Mouse (Mus musculus): ENCODE measurements at regions not wholly inside any gene's neighbourhood (a gene's known extent, or its start where the extent isn't known, plus 50 kb on each side); places are given as distances from the start of the nearest gene placed in this dataset.

- Histone ChIP-seq H3K4me1 (peaks cover 14% of the 10 kb centered on the region; the same call in 1 of the 2 replicates), H3K27me3 (no peaks in the 10 kb centered on the region), H3K27ac (no peak overlapping the region), H3K9ac (no peak overlapping the region), H3K4me3 (no peak overlapping the region), H3K4me2 (no peak overlapping the region), H3K36me3 (no peaks in the 10 kb centered on the region), H3K9me3 (no peaks in the 10 kb centered on the region)
- 56% methylated on average over 6 of the region's 6 CpGs for WGBS
- ATAC-seq (ENCODE audit: insufficient number of reproducible peaks, insufficient read depth, low FRiP score, low TSS enrichment, low read depth), result no peak
Observed at GRCm38 (mm10) chr2:74349809-74350208, 229.4 kb downstream of the Lnpk start.

- Histone ChIP-seq H3K4me2 (no peak overlapping the region), H3K36me3 (no peaks in the 10 kb centered on the region), H3K9ac (no peak overlapping the region), H3K27me3 (peaks cover 12% of the 10 kb centered on the region), H3K4me3 (no peak overlapping the region), H3K9me3 (no peaks in the 10 kb centered on the region), H3K4me1 (0 out of 2 replicates have a peak, but pooled peaks cover 7% of the 10 kb centered on the region), H3K27ac (no peak overlapping the region)
- no peak for ATAC-seq (ENCODE audit: insufficient number of reproducible peaks, insufficient read depth, low FRiP score, low TSS enrichment, low read depth)
- WGBS, result 88% methylated on average over 9 of the region's 9 CpGs
Observed at GRCm38 (mm10) chr2:74306301-74306700, 272.9 kb downstream of the Lnpk start.

- Histone ChIP-seq H3K9me3 (no peaks in the 10 kb centered on the region), H3K4me3 (peak overlapping the region; percentile 31), H3K4me2 (peak overlapping the region; percentile 54), H3K4me1 (peaks cover 22% of the 10 kb centered on the region), H3K27me3 (peaks cover 16% of the 10 kb centered on the region), H3K9ac (no peak overlapping the region), H3K27ac (no peak overlapping the region), H3K36me3 (no peaks in the 10 kb centered on the region)
- WGBS, result 17% methylated on average over 9 of the region's 9 CpGs
- ATAC-seq (ENCODE audit: insufficient number of reproducible peaks, insufficient read depth, low FRiP score, low TSS enrichment, low read depth), result no peak
Observed at GRCm38 (mm10) chr2:74300885-74301451, 278.3 kb downstream of the Lnpk start.

- ATAC-seq (ENCODE audit: insufficient number of reproducible peaks, insufficient read depth, low FRiP score, low TSS enrichment, low read depth), result no peak
- 1% methylated on average over 11 of the region's 11 CpGs for WGBS
- H3K4me3 ChIP-seq, result peak overlapping the region; percentile 31
- peaks cover 22% of the 10 kb centered on the region for H3K4me1 ChIP-seq
- no peak overlapping the region for H3K9ac ChIP-seq
- H3K27me3 ChIP-seq, result peaks cover 16% of the 10 kb centered on the region
- H3K27ac ChIP-seq, result no peak overlapping the region
- no peaks in the 10 kb centered on the region for H3K36me3 ChIP-seq
- H3K4me2 ChIP-seq, result peak overlapping the region; percentile 54
- no peaks in the 10 kb centered on the region for H3K9me3 ChIP-seq
Observed at GRCm38 (mm10) chr2:74300366-74300791, 278.9 kb downstream of the Lnpk start.

- no peaks in the 10 kb centered on the region for H3K9me3 ChIP-seq
- no peak overlapping the region for H3K4me2 ChIP-seq
- 90% methylated on average over 7 of the region's 7 CpGs for WGBS
- peaks cover 2% of the 10 kb centered on the region; the same call in 1 of the 2 replicates for H3K4me1 ChIP-seq
- no peaks in the 10 kb centered on the region for H3K36me3 ChIP-seq
- no peak overlapping the region for H3K9ac ChIP-seq
- H3K27me3 ChIP-seq, result no peaks in the 10 kb centered on the region; the same call in 1 of the 2 replicates
- no peak for ATAC-seq (ENCODE audit: insufficient number of reproducible peaks, insufficient read depth, low FRiP score, low TSS enrichment, low read depth)
- H3K27ac ChIP-seq, result no peak overlapping the region
- H3K4me3 ChIP-seq, result no peak overlapping the region
Observed at GRCm38 (mm10) chr2:74292641-74293040, 286.6 kb downstream of the Lnpk start.

GRCm38 (mm10) chr2:74291416-74292396 lies 287.5 kb downstream of the Lnpk start:
- 84% methylated on average over 8 of the region's 8 CpGs for WGBS
- no peak overlapping the region for H3K27ac ChIP-seq
- H3K36me3 ChIP-seq, result no peaks in the 10 kb centered on the region
- no peaks in the 10 kb centered on the region for H3K27me3 ChIP-seq
- 0 out of 2 replicates have a peak, but pooled peaks cover 1% of the 10 kb centered on the region for H3K9me3 ChIP-seq
- H3K9ac ChIP-seq, result no peak overlapping the region
- no peak overlapping the region for H3K4me3 ChIP-seq
- no peaks in the 10 kb centered on the region for H3K4me1 ChIP-seq
- ATAC-seq (ENCODE audit: insufficient number of reproducible peaks, insufficient read depth, low FRiP score, low TSS enrichment, low read depth), result no peak
- no peak overlapping the region for H3K4me2 ChIP-seq

GRCm38 (mm10) chr2:74285624-74286023 lies 293.6 kb downstream of the Lnpk start:
- no peaks in the 10 kb centered on the region for H3K27me3 ChIP-seq
- WGBS, result 93% methylated on average over 4 of the region's 4 CpGs
- no peak overlapping the region for H3K9ac ChIP-seq
- 0 out of 2 replicates have a peak, but pooled peaks cover 3% of the 10 kb centered on the region for H3K9me3 ChIP-seq
- H3K4me2 ChIP-seq, result no peak overlapping the region
- H3K27ac ChIP-seq, result no peak overlapping the region
- H3K4me3 ChIP-seq, result no peak overlapping the region
- no peak for ATAC-seq (ENCODE audit: insufficient number of reproducible peaks, insufficient read depth, low FRiP score, low TSS enrichment, low read depth)
- H3K36me3 ChIP-seq, result no peaks in the 10 kb centered on the region
- peaks cover 10% of the 10 kb centered on the region; the same call in 1 of the 2 replicates for H3K4me1 ChIP-seq

GRCm38 (mm10) chr2:74264963-74265362 lies 314.3 kb downstream of the Lnpk start:
- H3K4me3 ChIP-seq, result no peak overlapping the region
- no peak overlapping the region for H3K27ac ChIP-seq
- no peaks in the 10 kb centered on the region for H3K27me3 ChIP-seq
- H3K4me2 ChIP-seq, result no peak overlapping the region
- ATAC-seq (ENCODE audit: insufficient number of reproducible peaks, insufficient read depth, low FRiP score, low TSS enrichment, low read depth), result no peak
- no peaks in the 10 kb centered on the region for H3K9me3 ChIP-seq
- H3K9ac ChIP-seq, result no peak overlapping the region
- peaks cover 22% of the 10 kb centered on the region for H3K4me1 ChIP-seq
- no peaks in the 10 kb centered on the region for H3K36me3 ChIP-seq
- 79% methylated on average over 6 of the region's 6 CpGs for WGBS

- 67% methylated on average over 8 of the region's 8 CpGs for WGBS
- H3K27me3 ChIP-seq, result no peaks in the 10 kb centered on the region
- no peak overlapping the region for H3K4me2 ChIP-seq
- ATAC-seq (ENCODE audit: insufficient number of reproducible peaks, insufficient read depth, low FRiP score, low TSS enrichment, low read depth), result no peak
- no peaks in the 10 kb centered on the region for H3K4me1 ChIP-seq
- no peak overlapping the region for H3K9ac ChIP-seq
- no peak overlapping the region for H3K27ac ChIP-seq
- H3K36me3 ChIP-seq, result no peaks in the 10 kb centered on the region
- H3K9me3 ChIP-seq, result no peaks in the 10 kb centered on the region
- H3K4me3 ChIP-seq, result no peak overlapping the region
Observed at GRCm38 (mm10) chr2:74257034-74257781, 322.0 kb downstream of the Lnpk start.

GRCm38 (mm10) chr2:74247521-74247920 lies 331.7 kb downstream of the Lnpk start:
- H3K4me1 ChIP-seq, result peaks cover 20% of the 10 kb centered on the region
- WGBS, result 96% methylated on average over 3 of the region's 3 CpGs

GRCm38 (mm10) chr2:74246631-74247030 lies 332.6 kb downstream of the Lnpk start:
- Histone ChIP-seq H3K4me1 (peaks cover 27% of the 10 kb centered on the region), H3K27ac (no peak overlapping the region), H3K9ac (no peak overlapping the region), H3K4me3 (no peak overlapping the region), H3K4me2 (no peak overlapping the region), H3K27me3 (no peaks in the 10 kb centered on the region), H3K36me3 (no peaks in the 10 kb centered on the region), H3K9me3 (no peaks in the 10 kb centered on the region)
- ATAC-seq (ENCODE audit: insufficient number of reproducible peaks, insufficient read depth, low FRiP score, low TSS enrichment, low read depth), result no peak
- WGBS, result 71% methylated on average over 4 of the region's 4 CpGs

More at GRCm38 (mm10) chr2:74247521-74247920, 331.7 kb downstream of the Lnpk start:
- Histone ChIP-seq H3K4me2 (no peak overlapping the region), H3K27me3 (no peaks in the 10 kb centered on the region), H3K27ac (no peak overlapping the region), H3K9ac (no peak overlapping the region), H3K9me3 (no peaks in the 10 kb centered on the region), H3K36me3 (no peaks in the 10 kb centered on the region), H3K4me3 (no peak overlapping the region)
- no peak for ATAC-seq (ENCODE audit: insufficient number of reproducible peaks, insufficient read depth, low FRiP score, low TSS enrichment, low read depth)
